Mouse (Mus musculus) heart, adult 2 months (tissue): Measurements from ENCODE around the gene Gm11549.

Source experiments
- CTCF ChIP-seq: fragments of 200-600 bp; IDR thresholded peaks from 2 replicates; pipeline ENCODE4 v1.8.1; 2022; ENCODE audit warnings: antibody characterized with exemption, mild to moderate bottlenecking, moderate library complexity
- EP300 ChIP-seq: fragments of 200-500 bp; IDR thresholded peaks from 2 replicates; pipeline ENCODE4 v1.6.1; 2011; ENCODE audit warnings: low read depth, low read length, control low read depth; ENCODE audit not compliant: insufficient read depth
- POLR2A ChIP-seq: fragments of 200-500 bp; IDR thresholded peaks from 2 replicates; pipeline ENCODE4 v1.6.1; 2011; ENCODE audit warnings: mild to moderate bottlenecking, low read depth, low read length, control low read depth; ENCODE audit not compliant: insufficient read depth

- TF ChIP-seq POLR2A (no peak), CTCF (no peak), EP300 (no peak)
Measured at GRCm38 (mm10) chr3:36467632-36468031, 54.0 kb downstream of the Gm11549 start.
